Mouse (Mus musculus): ENCODE data around the gene Fars2. TPM values are rescaled to one million over a fixed set of nuclear protein-coding genes. Genes with fewer than 3 reads are reported as not detected.

Fars2 gene
- polyA plus RNA-seq, 1 experiment = 28.4 TPM

- 74% methylated on average over 3 of the region's 3 CpGs for WGBS
- no peak for DNase-seq
- Histone ChIP-seq H3K4me3 (replicated peaks; ENCODE audit: insufficient read depth, low read depth, low read length) (no peak overlapping the region), H3K27me3 (ENCODE audit: control insufficient read depth, insufficient read depth, low read length) (no peaks in the 10 kb centered on the region), H3K4me1 (ENCODE audit: control insufficient read depth, insufficient read depth, low read length) (no peaks in the 10 kb centered on the region; the same call in 1 of the 2 replicates), H3K27ac (ENCODE audit: insufficient read depth, low read length) (no peak overlapping the region)
- no peak for TF ChIP-seq POLR2A (IDR thresholded peaks at IDR 0.05; ENCODE audit: borderline replicate concordance, insufficient read depth, low read length)
- no peak for TF ChIP-seq CTCF (IDR thresholded peaks at IDR 0.05; ENCODE audit: borderline replicate concordance, insufficient read depth, low read depth, low read length)
Observed at GRCm38 (mm10) chr13:36265342-36265744, 148.1 kb downstream of the Fars2 start.

- peak in 1 of 2 experiments; percentile 33 for DNase-seq
- no peak overlapping the region for H3K4me3 ChIP-seq (replicated peaks; ENCODE audit: insufficient read depth, low read depth, low read length)
- no peaks in the 10 kb centered on the region for H3K27me3 ChIP-seq (ENCODE audit: control insufficient read depth, insufficient read depth, low read length)
- no peak overlapping the region for H3K27ac ChIP-seq (ENCODE audit: insufficient read depth, low read length)
- no peaks in the 10 kb centered on the region; the same call in 1 of the 2 replicates for H3K4me1 ChIP-seq (ENCODE audit: control insufficient read depth, insufficient read depth, low read length)
- whole genome bisulfite sequencing = 94% methylated on average over 1 of the region's 1 CpGs
- TF ChIP-seq POLR2A (IDR thresholded peaks at IDR 0.05; ENCODE audit: borderline replicate concordance, insufficient read depth, low read length) (no peak), CTCF (IDR thresholded peaks at IDR 0.05; ENCODE audit: borderline replicate concordance, insufficient read depth, low read depth, low read length) (no peak)
Observed at GRCm38 (mm10) chr13:36267399-36267798, 150.2 kb downstream of the Fars2 start.

GRCm38 (mm10) chr13:36270867-36271266, 153.7 kb downstream of the Fars2 start:
- TF ChIP-seq POLR2A (IDR thresholded peaks at IDR 0.05; ENCODE audit: borderline replicate concordance, insufficient read depth, low read length) = no peak
- TF ChIP-seq CTCF (IDR thresholded peaks at IDR 0.05; ENCODE audit: borderline replicate concordance, insufficient read depth, low read depth, low read length) = no peak
- WGBS = 80% methylated on average over 1 of the region's 1 CpGs
- Histone ChIP-seq H3K4me3 (replicated peaks; ENCODE audit: insufficient read depth, low read depth, low read length) (no peak overlapping the region), H3K27ac (ENCODE audit: insufficient read depth, low read length) (no peak overlapping the region), H3K27me3 (ENCODE audit: control insufficient read depth, insufficient read depth, low read length) (no peaks in the 10 kb centered on the region), H3K4me1 (ENCODE audit: control insufficient read depth, insufficient read depth, low read length) (no peaks in the 10 kb centered on the region)
- no peak for DNase-seq

GRCm38 (mm10) chr13:36273497-36273896, 156.3 kb downstream of the Fars2 start:
- no peak overlapping the region for H3K4me3 ChIP-seq (replicated peaks; ENCODE audit: insufficient read depth, low read depth, low read length)
- no peak for DNase-seq
- TF ChIP-seq CTCF (IDR thresholded peaks at IDR 0.05; ENCODE audit: borderline replicate concordance, insufficient read depth, low read depth, low read length) (no peak), POLR2A (IDR thresholded peaks at IDR 0.05; ENCODE audit: borderline replicate concordance, insufficient read depth, low read length) (no peak)
- no peaks in the 10 kb centered on the region for H3K4me1 ChIP-seq (ENCODE audit: control insufficient read depth, insufficient read depth, low read length)
- 46% methylated on average over 2 of the region's 2 CpGs for WGBS
- no peak overlapping the region for H3K27ac ChIP-seq (ENCODE audit: insufficient read depth, low read length)
- H3K27me3 ChIP-seq (ENCODE audit: control insufficient read depth, insufficient read depth, low read length) = no peaks in the 10 kb centered on the region

GRCm38 (mm10) chr13:36276194-36276593, 159.0 kb downstream of the Fars2 start:
- no peak overlapping the region for H3K4me3 ChIP-seq (replicated peaks; ENCODE audit: insufficient read depth, low read depth, low read length)
- DNase-seq = no peak
- WGBS = 68% methylated on average over 2 of the region's 2 CpGs
- TF ChIP-seq POLR2A (IDR thresholded peaks at IDR 0.05; ENCODE audit: borderline replicate concordance, insufficient read depth, low read length) (no peak), CTCF (IDR thresholded peaks at IDR 0.05; ENCODE audit: borderline replicate concordance, insufficient read depth, low read depth, low read length) (0 out of 2 replicates have a peak, but pooled peaks have one; percentile 16)
- no peaks in the 10 kb centered on the region for H3K27me3 ChIP-seq (ENCODE audit: control insufficient read depth, insufficient read depth, low read length)
- no peaks in the 10 kb centered on the region for H3K4me1 ChIP-seq (ENCODE audit: control insufficient read depth, insufficient read depth, low read length)
- H3K27ac ChIP-seq (ENCODE audit: insufficient read depth, low read length) = no peak overlapping the region

GRCm38 (mm10) chr13:36282018-36282417, 164.8 kb downstream of the Fars2 start:
- TF ChIP-seq POLR2A (IDR thresholded peaks at IDR 0.05; ENCODE audit: borderline replicate concordance, insufficient read depth, low read length) (no peak), CTCF (IDR thresholded peaks at IDR 0.05; ENCODE audit: borderline replicate concordance, insufficient read depth, low read depth, low read length) (peak; percentile 88)
- H3K4me1 ChIP-seq (ENCODE audit: control insufficient read depth, insufficient read depth, low read length) = no peaks in the 10 kb centered on the region
- 3% methylated on average over 6 of the region's 6 CpGs for WGBS
- H3K27me3 ChIP-seq (ENCODE audit: control insufficient read depth, insufficient read depth, low read length) = no peaks in the 10 kb centered on the region
- no peak overlapping the region for H3K27ac ChIP-seq (ENCODE audit: insufficient read depth, low read length)
- no peak overlapping the region for H3K4me3 ChIP-seq (replicated peaks; ENCODE audit: insufficient read depth, low read depth, low read length)
- peak; percentile 67 to 77 for DNase-seq

GRCm38 (mm10) chr13:36282785-36283544, 165.8 kb downstream of the Fars2 start:
- H3K27me3 ChIP-seq (ENCODE audit: control insufficient read depth, insufficient read depth, low read length) = no peaks in the 10 kb centered on the region
- TF ChIP-seq POLR2A (IDR thresholded peaks at IDR 0.05; ENCODE audit: borderline replicate concordance, insufficient read depth, low read length) (no peak), CTCF (IDR thresholded peaks at IDR 0.05; ENCODE audit: borderline replicate concordance, insufficient read depth, low read depth, low read length) (no peak)
- DNase-seq = peak in 1 of 2 experiments; percentile 10
- no peak overlapping the region for H3K4me3 ChIP-seq (replicated peaks; ENCODE audit: insufficient read depth, low read depth, low read length)
- H3K27ac ChIP-seq (ENCODE audit: insufficient read depth, low read length) = no peak overlapping the region
- no peaks in the 10 kb centered on the region for H3K4me1 ChIP-seq (ENCODE audit: control insufficient read depth, insufficient read depth, low read length)
- 57% methylated on average over 7 of the region's 7 CpGs for WGBS

- 77% methylated on average over 7 of the region's 7 CpGs for WGBS
- H3K27me3 ChIP-seq (ENCODE audit: control insufficient read depth, insufficient read depth, low read length) = no peaks in the 10 kb centered on the region
- DNase-seq = no peak
- H3K4me3 ChIP-seq (replicated peaks; ENCODE audit: insufficient read depth, low read depth, low read length) = no peak overlapping the region
- no peaks in the 10 kb centered on the region for H3K4me1 ChIP-seq (ENCODE audit: control insufficient read depth, insufficient read depth, low read length)
- H3K27ac ChIP-seq (ENCODE audit: insufficient read depth, low read length) = no peak overlapping the region
- no peak for TF ChIP-seq CTCF (IDR thresholded peaks at IDR 0.05; ENCODE audit: borderline replicate concordance, insufficient read depth, low read depth, low read length)
- no peak for TF ChIP-seq POLR2A (IDR thresholded peaks at IDR 0.05; ENCODE audit: borderline replicate concordance, insufficient read depth, low read length)
Observed at GRCm38 (mm10) chr13:36283545-36284067, 166.4 kb downstream of the Fars2 start.
